Mouse (Mus musculus) ES-E14 (cell line): ENCODE measurements around the gene Arl4a. TPM values are rescaled to one million over a fixed set of nuclear protein-coding genes. Genes with fewer than 3 reads are reported as not detected.

ENCODE experiments used
- DNase-seq: peaks from one replicate; pipeline ENCODE4 v3.0.0-alpha.2; 2013; ENCODE audit warnings: low read depth, low spot score
- H3K27ac ChIP-seq: 2 replicates; pipeline ENCODE4 v1.5.1; 2012; ENCODE audit warnings: low read depth, mild to moderate bottlenecking, low read length, moderate library complexity, mixed read lengths; ENCODE audit not compliant: poor library complexity, insufficient read depth, severe bottlenecking
- H3K36me3 ChIP-seq: 2 replicates; pipeline ENCODE4 v1.6.1; 2012; ENCODE audit warnings: mild to moderate bottlenecking, low read length, moderate library complexity, mixed read lengths; ENCODE audit not compliant: control insufficient read depth, poor library complexity, insufficient read depth, severe bottlenecking
- H3K4me1 ChIP-seq, 2 experiments: fragments of 150-350 bp in 1 of 2; sonication (generic) in 1 of 2; 2 replicates each; pipeline ENCODE4 v1.6.1; 2012; ENCODE audit warnings: low read length in 2 of 2, mild to moderate bottlenecking in 1 of 2, mixed read lengths in 1 of 2; ENCODE audit not compliant: control insufficient read depth in 2 of 2, insufficient read depth in 2 of 2, poor library complexity in 1 of 2
- H3K4me3 ChIP-seq, 2 experiments: fragments of 150-350 bp in 1 of 2; sonication (generic) in 1 of 2; 2 replicates each; pipeline ENCODE4 v1.5.1; 2012; ENCODE audit warnings: low read length in 2 of 2, low read depth in 1 of 2, mild to moderate bottlenecking in 1 of 2, mixed read lengths in 1 of 2; ENCODE audit not compliant: insufficient read depth in 1 of 2, poor library complexity in 1 of 2, severe bottlenecking in 1 of 2
- H3K9ac ChIP-seq: 2 replicates; pipeline ENCODE4 v1.6.1; 2012; ENCODE audit warnings: low read depth, mild to moderate bottlenecking, low read length, mixed read lengths; ENCODE audit not compliant: poor library complexity, insufficient read depth, severe bottlenecking
- H3K9me3 ChIP-seq: fragments of 150-350 bp; sonication (generic); 2 replicates; pipeline ENCODE4 v1.6.1; 2012; ENCODE audit warnings: low read depth, mild to moderate bottlenecking, low read length; ENCODE audit not compliant: control insufficient read depth, insufficient read depth
- CHD2 ChIP-seq: IDR thresholded peaks from 2 replicates; pipeline ENCODE4 v1.6.1; 2014; ENCODE audit warnings: mild to moderate bottlenecking, low read depth, low read length, inconsistent platforms
- HCFC1 ChIP-seq: IDR thresholded peaks from 2 replicates; pipeline ENCODE4 v1.6.1; 2012; ENCODE audit warnings: low read length, inconsistent platforms, borderline replicate concordance; ENCODE audit not compliant: insufficient read depth
- MAFK ChIP-seq: IDR thresholded peaks from 2 replicates; pipeline ENCODE4 v1.6.1; 2014; ENCODE audit warnings: mild to moderate bottlenecking, low read depth, low read length, inconsistent platforms; ENCODE audit not compliant: insufficient read depth
- ZC3H11A ChIP-seq: IDR thresholded peaks from 2 replicates; pipeline ENCODE4 v1.6.1; 2012; ENCODE audit warnings: low read depth, mild to moderate bottlenecking, inconsistent platforms, low read length, borderline replicate concordance
- ZNF384 ChIP-seq: IDR thresholded peaks from 2 replicates; pipeline ENCODE4 v1.6.1; 2012; ENCODE audit warnings: low read depth, low read length, inconsistent platforms
- in situ Hi-C, 2 experiments: fragments of 600-800 bp; cut with MboI; formaldehyde crosslinking; loops; one replicate each; pipeline ENCODE4 v1.15.1; 2025; ENCODE audit warnings: low sequenced_read_pairs in 2 of 2, inconsistent platforms in 1 of 2; ENCODE audit not compliant: unreplicated experiment in 2 of 2
- total RNA-seq: library from RNA; depleted of rRNA; stranded (reverse); fragments of 300-350 nt; gene quantifications from 2 replicates; pipeline ENCODE4 v1.2.3, GENCODE M21; 2012

Arl4a gene
- total RNA-seq, 1 experiment, result 20.2 TPM

DNA sequence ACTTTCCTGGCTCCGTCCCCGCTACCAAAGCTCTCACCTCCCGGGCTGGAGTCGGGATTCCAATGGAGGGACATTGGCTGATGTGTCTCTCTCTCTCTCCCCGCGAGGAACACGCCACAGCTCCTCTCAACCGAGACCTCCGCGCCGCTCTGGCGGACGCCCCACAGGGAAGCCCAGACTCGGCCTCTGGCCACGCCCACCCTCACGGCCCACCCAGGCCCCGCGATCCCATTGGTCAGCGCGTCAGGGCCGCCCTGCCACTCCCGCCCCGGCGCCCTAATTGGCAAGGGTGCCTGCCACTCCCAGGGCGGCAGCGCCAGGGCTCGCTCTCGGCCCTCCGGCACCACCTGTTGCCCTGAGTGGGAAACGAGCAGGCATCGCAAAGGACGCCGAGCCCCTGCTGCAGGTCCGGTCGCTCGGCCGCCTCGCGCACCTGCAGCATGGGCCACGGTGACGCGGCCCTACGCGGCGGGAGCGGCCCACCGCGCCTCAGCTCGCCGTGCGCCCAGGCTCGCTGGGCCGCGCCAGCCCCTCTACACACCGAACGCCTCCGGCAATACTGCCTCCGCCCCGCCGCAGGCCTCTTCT lies 505 bp downstream of the Arl4a start:
- H3K27ac ChIP-seq, result peak overlapping the region; percentile 88
- peak overlapping the region; percentile 93 for H3K9ac ChIP-seq
- peak overlapping the region; percentile 92 to 95 for H3K4me3 ChIP-seq
- peak; percentile 88 for DNase-seq
- 0 out of 4 replicates have a peak, but pooled peaks cover 0 to 4% of the 10 kb centered on the region in 2 experiments for H3K4me1 ChIP-seq
- in situ Hi-C loops, result loop anchor here in 1 of 2 experiments (25.0 kb wide), 1 partner anchor 375 kb away; no protein-coding TSS in a partner anchor
- TF ChIP-seq MAFK (no peak), ZC3H11A (peak; percentile 47), CHD2 (peak; percentile 82)
- no peaks in the 10 kb centered on the region for H3K36me3 ChIP-seq
- no peaks in the 10 kb centered on the region for H3K9me3 ChIP-seq

DNA sequence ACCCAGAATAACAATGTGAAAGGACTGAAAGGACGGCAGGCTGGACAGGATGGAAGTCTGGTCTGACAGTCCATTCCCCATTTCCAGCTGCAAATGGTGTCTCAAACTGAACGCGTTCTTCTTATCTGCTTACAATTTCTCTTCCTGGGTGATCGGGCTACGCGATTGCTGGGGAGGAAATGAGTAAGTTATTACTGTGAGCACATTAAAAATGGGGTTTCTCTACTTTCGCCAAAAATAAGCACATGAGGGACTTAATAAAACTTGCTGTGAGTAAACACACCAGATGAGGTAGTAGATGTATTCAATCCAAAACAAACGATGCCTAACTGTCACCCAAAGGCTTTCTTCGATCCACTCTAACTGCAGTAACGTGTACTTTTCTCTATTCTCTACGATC lies 1.2 kb downstream of the Arl4a start:
- H3K9me3 ChIP-seq, result no peaks in the 10 kb centered on the region
- H3K9ac ChIP-seq, result peak overlapping the region; percentile 85
- in situ Hi-C loops, result loop anchor here in 1 of 2 experiments (25.0 kb wide), 1 partner anchor 374 kb away; no protein-coding TSS in a partner anchor
- H3K27ac ChIP-seq, result no peak overlapping the region
- H3K4me3 ChIP-seq, result peak overlapping the region; percentile 92 to 95
- no peaks in the 10 kb centered on the region for H3K36me3 ChIP-seq
- no peak for DNase-seq
- TF ChIP-seq CHD2 (no peak), HCFC1 (no peak), MAFK (no peak), ZC3H11A (no peak), ZNF384 (no peak)
- 0 out of 4 replicates have a peak, but pooled peaks cover 0 to 4% of the 10 kb centered on the region in 2 experiments for H3K4me1 ChIP-seq

GRCm38 (mm10) chr12:40035506-40035905 lies 2.3 kb downstream of the Arl4a start:
- Histone ChIP-seq H3K4me1 (0 out of 4 replicates have a peak, but pooled peaks cover 0 to 4% of the 10 kb centered on the region in 2 experiments), H3K4me3 (peak overlapping the region; percentile 92 to 95), H3K36me3 (no peaks in the 10 kb centered on the region), H3K9me3 (no peaks in the 10 kb centered on the region), H3K27ac (no peak overlapping the region), H3K9ac (no peak overlapping the region)
- no peak for TF ChIP-seq ZC3H11A
- no peak for TF ChIP-seq HCFC1
- no peak for TF ChIP-seq MAFK
- no peak for TF ChIP-seq ZNF384
- TF ChIP-seq CHD2, result no peak
- in situ Hi-C loops, result loop anchor here in 1 of 2 experiments (25.0 kb wide), 1 partner anchor 373 kb away; no protein-coding TSS in a partner anchor
- DNase-seq, result no peak

GRCm38 (mm10) chr12:40029201-40029600 lies 8.6 kb downstream of the Arl4a start:
- no peak overlapping the region for H3K27ac ChIP-seq

More at GRCm38 (mm10) chr12:40029201-40029600, 8.6 kb downstream of the Arl4a start:
- TF ChIP-seq ZC3H11A (no peak), CHD2 (no peak), ZNF384 (no peak), HCFC1 (no peak), MAFK (no peak)
- Histone ChIP-seq H3K9ac (no peak overlapping the region), H3K4me3 (no peak overlapping the region), H3K9me3 (no peaks in the 10 kb centered on the region), H3K4me1 (0 out of 4 replicates have a peak, but pooled peaks cover 0 to 2% of the 10 kb centered on the region in 2 experiments), H3K36me3 (no peaks in the 10 kb centered on the region)
- in situ Hi-C loops, result loop anchor here in 1 of 2 experiments (25.0 kb wide), 1 partner anchor 367 kb away; no protein-coding TSS in a partner anchor
- no peak for DNase-seq
